Mouse (Mus musculus): Measurements from ENCODE around the gene Armh3. TPM values are rescaled to one million over a fixed set of nuclear protein-coding genes. Genes with fewer than 3 reads are reported as not detected.

Gene Armh3
- total and polyA plus RNA-seq, 3 experiments, result 1.1 to 4.9 (median 1.9) TPM

DNA sequence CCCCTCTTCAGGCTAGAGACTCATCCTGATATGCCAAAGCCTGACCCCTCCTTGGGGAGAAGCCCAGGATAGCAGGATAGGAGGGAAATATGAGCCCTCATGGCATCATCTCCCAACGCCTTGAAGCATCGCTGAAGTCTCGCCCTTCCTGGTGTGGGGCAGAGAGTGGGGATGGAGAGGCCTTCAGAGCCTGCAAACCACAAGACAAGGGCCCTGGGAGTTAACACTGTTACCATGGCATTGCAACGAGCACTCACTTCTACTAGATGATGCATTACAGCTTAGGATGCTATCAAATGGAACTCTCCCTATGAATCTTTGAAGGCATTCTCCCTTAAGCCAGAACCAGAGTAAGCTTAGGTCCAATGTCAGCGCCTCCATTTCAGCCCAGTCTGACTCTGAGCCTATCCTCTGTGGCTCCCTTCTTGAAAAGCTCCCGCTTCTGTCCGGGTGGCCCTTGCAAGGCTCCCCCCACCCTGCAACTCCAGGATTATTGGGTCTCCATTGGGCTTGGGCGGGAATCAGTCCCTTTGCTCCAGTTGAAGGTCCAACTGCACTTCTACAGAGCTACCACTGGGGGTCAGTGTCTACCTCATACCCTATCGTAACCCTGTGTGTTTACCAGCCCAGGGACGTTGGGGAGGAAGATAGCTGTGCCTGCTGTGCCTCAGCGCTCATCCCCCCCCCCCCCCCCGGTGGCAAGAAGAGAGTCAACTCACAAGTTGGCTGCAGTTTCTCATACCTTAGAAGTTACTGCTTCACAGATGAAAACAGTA, 193.5 kb downstream of the Armh3 start:
- peak overlapping the region in 2 of 3 experiments; percentile 8 to 13 for H3K4me3 ChIP-seq (replicated peaks in 1 of 3; ENCODE audit: low read depth in 2 of 3, low read length in 2 of 3, poor library complexity in 1 of 3)
- peak; percentile 60 for DNase-seq (ENCODE audit: extremely low read depth)

DNA sequence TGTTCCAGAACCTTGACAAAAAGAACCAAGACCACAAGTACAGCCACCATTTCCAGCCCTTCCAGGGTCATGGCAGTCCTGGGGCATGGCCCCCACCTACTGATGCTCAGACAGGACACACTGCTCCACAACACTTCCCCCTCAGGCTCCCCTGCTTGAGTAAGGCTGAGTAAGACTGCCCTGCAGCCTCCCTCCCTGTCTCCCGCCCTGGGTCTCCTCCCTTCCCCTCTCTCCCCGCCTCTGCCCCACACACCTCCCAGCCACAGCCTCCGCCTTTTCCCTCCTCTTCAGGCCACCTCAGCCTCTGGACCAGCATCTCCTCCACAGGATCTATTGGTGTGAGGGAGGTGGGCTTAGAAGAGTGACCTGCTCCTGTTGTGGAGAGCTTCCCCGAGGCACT, 194.9 kb downstream of the Armh3 start:
- Histone ChIP-seq H3K36me3 (replicated peaks in 1 of 2; ENCODE audit: control insufficient read depth in 1 of 2, insufficient read depth in 1 of 2, low read length in 1 of 2) (no peaks in the 10 kb centered on the region), H3K4me3 (replicated peaks in 1 of 3; ENCODE audit: low read depth in 2 of 3, low read length in 2 of 3, poor library complexity in 1 of 3) (no peak overlapping the region), H3K9ac (ENCODE audit: insufficient read depth, low read depth) (no peak overlapping the region), H3K27me3 (replicated peaks) (no peaks in the 10 kb centered on the region), H3K4me2 (ENCODE audit: insufficient read depth, low read depth, poor library complexity, severe bottlenecking) (no peak overlapping the region), H3K79me2 (replicated peaks; ENCODE audit: control insufficient read depth, extremely low read depth, insufficient read depth, poor library complexity, severe bottlenecking) (no peaks in the 10 kb centered on the region), H3K4me1 (ENCODE audit: control insufficient read depth in 1 of 2, insufficient read depth in 2 of 2) (peaks cover 0 to 19% of the 10 kb centered on the region in 2 experiments; a peak in 2 of 4 replicates), H3K9me3 (replicated peaks; ENCODE audit: low read length) (peaks cover 6% of the 10 kb centered on the region), H3K27ac (ENCODE audit: insufficient read depth, low read depth) (no peak overlapping the region)
- no peak for DNase-seq (ENCODE audit: extremely low read depth)
- dilution Hi-C loops (cut with MboI; ENCODE audit: extremely low pct_ligation_motif_present, extremely low pct_unique_long_range_greater_than_20kb, low sequenced_read_pairs) (no loop called here), in situ Hi-C loops (cut with MboI; ENCODE audit: low pct_ligation_motif_present, low pct_unique_long_range_greater_than_20kb, low sequenced_read_pairs) (no loop called here)
- no peak for TF ChIP-seq ELF1 (IDR thresholded peaks at IDR 0.05; ENCODE audit: low read depth, low read length)

More for the DNA sequence above, 193.5 kb downstream of the Armh3 start:
- in situ Hi-C loops (cut with MboI; ENCODE audit: low pct_ligation_motif_present, low pct_unique_long_range_greater_than_20kb, low sequenced_read_pairs) (no loop called here), dilution Hi-C loops (cut with MboI; ENCODE audit: extremely low pct_ligation_motif_present, extremely low pct_unique_long_range_greater_than_20kb, low sequenced_read_pairs) (no loop called here)
- Histone ChIP-seq H3K4me2 (ENCODE audit: insufficient read depth, low read depth, poor library complexity, severe bottlenecking) (peak overlapping the region; percentile 51; the same call in 1 of the 2 replicates), H3K27me3 (replicated peaks) (no peaks in the 10 kb centered on the region), H3K79me2 (replicated peaks; ENCODE audit: control insufficient read depth, extremely low read depth, insufficient read depth, poor library complexity, severe bottlenecking) (no peaks in the 10 kb centered on the region), H3K36me3 (replicated peaks in 1 of 2; ENCODE audit: control insufficient read depth in 1 of 2, insufficient read depth in 1 of 2, low read length in 1 of 2) (no peaks in the 10 kb centered on the region), H3K9me3 (replicated peaks; ENCODE audit: low read length) (peaks cover 6% of the 10 kb centered on the region), H3K27ac (ENCODE audit: insufficient read depth, low read depth) (no peak overlapping the region), H3K9ac (ENCODE audit: insufficient read depth, low read depth) (no peak overlapping the region), H3K4me1 (ENCODE audit: control insufficient read depth in 1 of 2, insufficient read depth in 2 of 2) (peaks cover 0 to 19% of the 10 kb centered on the region in 2 experiments; a peak in 2 of 4 replicates)
- TF ChIP-seq CTCF (conservative IDR thresholded peaks at IDR 0.05 in 1 of 2, IDR thresholded peaks at IDR 0.05 in 1 of 2; ENCODE audit: low read depth in 2 of 2, low read length in 2 of 2) (peak; percentile 60 to 86; a peak in 3 of 4 replicates), GABPA (IDR thresholded peaks at IDR 0.05; ENCODE audit: insufficient replicate concordance, low read depth, low read length) (no peak), MEF2A (IDR thresholded peaks at IDR 0.05; ENCODE audit: borderline replicate concordance, low read depth, low read length) (no peak), ZC3H11A (IDR thresholded peaks at IDR 0.05; ENCODE audit: low read depth, low read length) (no peak), MYC (IDR thresholded peaks at IDR 0.05; ENCODE audit: low read depth, low read length) (no peak), ELF1 (IDR thresholded peaks at IDR 0.05; ENCODE audit: low read depth, low read length) (peak; percentile 31; the same call in 1 of the 2 replicates), SMC3 (IDR thresholded peaks at IDR 0.05; ENCODE audit: low read depth, low read length) (peak; percentile 75), RAD21 (IDR thresholded peaks at IDR 0.05; ENCODE audit: low read depth, low read length) (peak; percentile 75), POLR2A (IDR thresholded peaks at IDR 0.05; ENCODE audit: low read depth, low read length) (no peak), MAZ (IDR thresholded peaks at IDR 0.05; ENCODE audit: low read depth, low read length) (peak; percentile 48; the same call in 1 of the 2 replicates), IRF4 (IDR thresholded peaks at IDR 0.05; ENCODE audit: low read depth, low read length) (peak; percentile 25; the same call in 1 of the 2 replicates)

- Histone ChIP-seq H3K9ac (ENCODE audit: insufficient read depth, low read depth) (no peak overlapping the region), H3K79me2 (replicated peaks; ENCODE audit: control insufficient read depth, extremely low read depth, insufficient read depth, poor library complexity, severe bottlenecking) (no peaks in the 10 kb centered on the region), H3K27ac (ENCODE audit: insufficient read depth, low read depth) (no peak overlapping the region), H3K4me3 (replicated peaks in 1 of 3; ENCODE audit: low read depth in 2 of 3, low read length in 2 of 3, poor library complexity in 1 of 3) (no peak overlapping the region), H3K4me1 (ENCODE audit: control insufficient read depth in 1 of 2, insufficient read depth in 2 of 2) (peaks cover 0 to 19% of the 10 kb centered on the region in 2 experiments; a peak in 2 of 4 replicates), H3K36me3 (replicated peaks in 1 of 2; ENCODE audit: control insufficient read depth in 1 of 2, insufficient read depth in 1 of 2, low read length in 1 of 2) (no peaks in the 10 kb centered on the region), H3K4me2 (ENCODE audit: insufficient read depth, low read depth, poor library complexity, severe bottlenecking) (no peak overlapping the region), H3K9me3 (replicated peaks; ENCODE audit: low read length) (peaks cover 10% of the 10 kb centered on the region), H3K27me3 (replicated peaks) (no peaks in the 10 kb centered on the region)
- no peak for TF ChIP-seq ETS1 (conservative IDR thresholded peaks at IDR 0.05; ENCODE audit: low read depth, low read length)
- no peak for TF ChIP-seq PAX5 (IDR thresholded peaks at IDR 0.05; ENCODE audit: low read length)
- no peak for TF ChIP-seq CHD1 (IDR thresholded peaks at IDR 0.05; ENCODE audit: low read depth, low read length)
- TF ChIP-seq POLR2A (IDR thresholded peaks at IDR 0.05; ENCODE audit: low read depth, low read length), result no peak
- DNase-seq (ENCODE audit: extremely low read depth), result no peak
- dilution Hi-C loops (cut with MboI; ENCODE audit: extremely low pct_ligation_motif_present, extremely low pct_unique_long_range_greater_than_20kb, low sequenced_read_pairs), result no loop called here
- in situ Hi-C loops (cut with MboI; ENCODE audit: low pct_ligation_motif_present, low pct_unique_long_range_greater_than_20kb, low sequenced_read_pairs), result no loop called here
Measured at GRCm38 (mm10) chr19:45802702-45803101, 195.6 kb downstream of the Armh3 start.

Measured in CH12.LX (cell line).